Mouse (Mus musculus) heart, adult 9 months (tissue): ENCODE measurements around the gene Iars2.

Experiments used
- DNase-seq, 2 experiments: peaks; one replicate each; pipeline ENCODE4 v3.0.0; 2022; ENCODE audit warnings: low spot score in 2 of 2

Iars2 gene

DNA sequence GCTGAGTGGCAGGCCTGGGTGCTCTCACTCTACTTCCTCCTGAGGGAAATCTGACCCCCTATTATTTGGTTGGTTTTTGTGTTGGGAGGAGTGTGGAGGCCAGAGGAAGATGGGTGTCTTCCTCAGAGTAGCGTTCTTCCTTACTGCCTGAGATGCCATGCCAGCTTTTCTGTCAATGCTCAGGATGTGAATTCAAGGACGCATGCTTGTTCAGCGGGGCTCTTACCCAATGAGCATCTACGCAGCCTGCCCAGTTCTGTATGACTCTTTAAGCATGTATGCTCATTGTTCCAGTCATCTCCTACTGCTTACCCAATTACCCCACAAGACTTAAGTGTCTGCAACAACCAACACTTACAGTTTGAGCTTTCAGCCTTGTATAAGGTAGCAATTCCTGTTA lies 48.6 kb downstream of the Iars2 start:
- DNase-seq = no peak

DNA sequence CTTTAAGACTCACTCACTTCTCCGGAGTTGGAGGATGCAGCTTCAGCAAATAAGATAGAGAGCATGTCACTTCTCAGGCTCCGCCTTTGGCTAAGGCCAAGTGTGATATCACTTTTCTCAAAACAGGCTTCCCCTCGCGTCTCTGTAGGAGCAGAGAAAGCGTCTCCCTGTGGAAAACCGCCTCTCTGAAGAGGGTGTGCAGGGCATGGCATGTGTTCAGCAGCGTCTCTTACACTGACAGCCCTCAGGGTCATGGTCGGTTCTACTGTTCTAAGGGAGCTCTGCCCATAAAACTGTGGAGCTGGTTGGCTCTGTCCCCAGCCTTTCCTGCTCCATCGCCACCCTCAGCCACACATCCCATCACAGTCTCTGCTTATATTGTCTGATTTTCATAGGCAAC lies 49.9 kb downstream of the Iars2 start:
- no peak for DNase-seq

DNA sequence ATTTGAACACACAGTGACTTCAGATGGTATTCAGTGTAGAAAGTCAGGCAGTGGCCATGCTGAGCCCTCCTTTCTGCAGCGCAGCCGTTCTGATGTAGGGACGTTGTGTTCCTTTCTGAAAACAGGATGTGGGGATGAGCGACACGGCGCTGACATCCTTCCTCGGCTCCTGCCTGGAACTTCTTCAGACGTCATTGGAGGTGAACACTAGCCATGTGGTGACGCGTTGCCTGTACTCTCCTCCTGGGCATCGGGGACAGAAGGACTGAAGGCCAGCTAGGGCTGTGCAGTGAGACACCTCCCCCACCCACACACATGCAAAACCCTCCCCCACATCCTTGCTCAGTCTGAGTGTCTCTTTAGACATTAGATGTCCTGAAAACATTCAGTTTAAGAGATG lies 52.2 kb downstream of the Iars2 start:
- peak in 1 of 2 experiments; percentile 17 for DNase-seq

DNA sequence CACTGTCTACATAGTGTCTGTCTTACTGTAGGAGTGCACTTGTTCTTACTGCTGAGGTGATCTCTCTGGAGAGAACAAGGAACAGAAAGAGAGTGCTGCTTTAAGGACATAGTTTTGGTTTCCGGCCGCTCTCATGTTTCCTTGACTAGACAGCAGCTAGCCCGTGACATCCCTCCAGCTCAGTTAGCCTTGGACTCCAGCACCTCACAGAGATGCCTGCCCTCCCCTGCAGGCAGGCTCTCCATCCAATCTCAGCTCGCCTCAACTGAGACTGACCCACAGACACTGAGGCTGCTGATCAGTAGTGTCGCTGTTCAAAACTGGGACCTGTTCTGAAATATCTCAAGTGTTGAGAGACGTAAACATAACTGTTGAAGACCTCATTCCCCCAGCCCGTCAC lies 53.2 kb downstream of the Iars2 start:
- DNase-seq = no peak

DNA sequence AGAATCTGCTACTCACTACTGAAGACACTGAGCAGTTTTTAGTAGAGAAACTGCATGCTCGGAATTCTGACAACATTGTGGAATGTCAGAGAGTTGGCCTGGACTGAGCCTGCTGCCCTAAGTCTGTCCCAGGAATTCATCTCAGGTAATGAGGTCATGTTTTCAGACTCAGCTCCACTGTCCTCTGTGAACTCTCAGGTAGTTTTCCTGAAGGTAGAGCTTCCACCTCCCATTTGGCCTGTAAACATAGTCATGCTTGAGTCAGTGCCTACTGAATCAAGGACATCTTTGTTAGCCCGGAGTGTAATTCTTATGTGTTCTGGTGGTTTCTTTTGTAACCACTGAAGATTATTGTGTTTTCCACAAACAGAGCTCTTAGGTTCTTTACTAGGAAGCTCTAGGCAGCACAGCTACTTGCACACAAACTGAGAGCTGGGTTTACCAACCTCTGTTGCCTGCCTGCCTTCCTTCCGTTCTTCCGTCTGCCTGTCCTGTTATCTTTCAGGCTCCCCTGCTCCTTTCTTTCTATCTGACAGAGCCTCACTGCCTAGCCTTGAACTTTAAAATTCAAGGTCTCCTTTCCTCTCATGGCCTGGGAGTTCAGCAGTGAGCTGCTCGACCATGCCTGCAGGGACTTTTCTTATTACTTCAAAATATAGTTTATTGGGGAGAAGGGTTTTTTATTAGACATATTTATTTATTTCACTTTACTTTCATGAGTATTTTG lies 54.2 kb downstream of the Iars2 start:
- no peak for DNase-seq

DNA sequence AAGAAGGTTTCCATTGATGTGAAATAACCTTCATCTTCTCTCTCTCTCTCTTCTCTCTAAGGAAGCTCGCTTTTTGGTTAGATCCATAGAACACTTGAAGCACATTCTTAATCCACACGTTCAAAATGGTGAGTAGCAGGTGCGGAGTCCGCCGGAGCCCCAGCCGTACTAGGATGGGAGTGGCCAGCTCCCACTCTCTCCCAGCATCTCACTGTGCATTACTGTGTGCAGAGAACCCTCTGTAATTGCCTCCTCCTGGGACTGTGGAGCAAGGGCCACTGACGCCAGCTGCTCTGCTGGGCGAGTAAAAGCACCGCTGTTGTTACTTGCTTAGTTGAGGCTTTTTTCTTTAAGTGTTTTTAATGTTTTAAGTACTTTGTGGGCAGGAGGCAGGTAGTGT lies 57.8 kb downstream of the Iars2 start:
- DNase-seq = no peak

DNA sequence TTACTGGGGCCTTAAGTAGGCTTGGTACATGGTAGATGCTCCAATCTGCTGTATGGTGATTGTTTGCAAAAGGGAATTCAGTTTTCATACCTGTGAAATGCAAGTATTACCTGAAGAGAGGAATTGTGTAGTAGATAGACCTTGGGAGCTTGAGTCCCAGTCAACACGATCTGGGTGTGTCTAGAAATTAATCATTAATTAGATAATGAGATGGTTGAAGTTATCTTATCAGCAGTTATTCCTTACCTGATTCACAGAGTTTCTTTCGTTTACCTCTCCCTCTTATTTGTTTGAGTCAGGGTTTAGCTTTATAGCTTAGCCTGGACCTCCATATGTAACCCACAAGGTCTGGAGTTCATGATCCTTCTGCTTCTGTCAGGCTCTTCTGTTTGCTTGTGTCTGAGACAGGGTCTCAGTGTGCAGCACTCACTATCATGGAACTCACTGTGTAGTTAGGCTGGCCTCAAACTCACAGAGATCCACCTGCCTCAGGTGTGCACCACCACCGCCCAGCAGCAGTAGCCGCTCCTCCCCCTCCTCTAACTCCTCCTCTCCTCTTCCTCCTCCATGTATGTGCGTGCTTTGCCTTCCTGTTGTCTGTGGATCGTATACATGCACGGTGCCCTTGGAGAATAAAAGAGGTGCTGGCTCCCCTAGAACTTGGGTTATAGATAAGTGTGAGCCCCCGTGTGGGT lies 58.6 kb downstream of the Iars2 start:
- DNase-seq = no peak

DNA sequence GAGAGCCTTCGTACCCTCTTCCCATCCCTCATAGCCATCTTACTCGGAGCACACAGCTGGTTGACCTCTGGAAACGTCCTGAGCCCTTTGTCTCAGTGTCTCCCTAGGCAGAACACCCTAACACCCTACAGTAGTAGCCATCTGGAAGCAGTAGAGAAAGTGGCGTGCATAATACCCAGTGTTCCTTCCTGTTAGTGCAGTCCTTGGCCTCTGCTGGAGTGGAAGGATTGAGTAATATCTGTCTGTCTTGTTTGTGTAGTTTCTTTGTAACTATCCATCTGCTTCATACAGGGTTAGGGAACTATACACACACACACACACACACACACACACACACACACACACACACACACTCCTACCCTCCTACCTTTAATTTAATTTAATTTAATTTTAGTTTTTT lies 60.5 kb downstream of the Iars2 start:
- DNase-seq = no peak

DNA sequence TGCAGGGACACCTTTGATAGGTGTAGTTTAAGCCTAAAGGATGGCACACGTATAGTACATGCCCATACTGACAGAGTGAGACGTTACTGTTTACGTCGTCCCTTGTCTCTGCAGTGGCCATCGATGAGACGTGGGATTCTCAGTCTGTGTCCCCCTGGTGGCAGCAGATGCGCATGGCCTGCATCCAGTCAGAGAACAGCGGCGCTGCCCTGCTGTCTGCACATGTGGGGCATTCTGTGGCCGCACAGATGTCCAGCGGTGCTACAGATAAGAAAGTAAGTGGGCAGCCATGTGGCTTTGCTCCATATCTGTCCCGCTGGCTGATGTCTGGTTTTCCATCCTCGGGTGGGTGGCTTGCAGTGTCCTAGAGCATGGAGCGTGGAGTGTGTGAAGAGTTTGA lies 66.6 kb downstream of the Iars2 start:
- no peak for DNase-seq

DNA sequence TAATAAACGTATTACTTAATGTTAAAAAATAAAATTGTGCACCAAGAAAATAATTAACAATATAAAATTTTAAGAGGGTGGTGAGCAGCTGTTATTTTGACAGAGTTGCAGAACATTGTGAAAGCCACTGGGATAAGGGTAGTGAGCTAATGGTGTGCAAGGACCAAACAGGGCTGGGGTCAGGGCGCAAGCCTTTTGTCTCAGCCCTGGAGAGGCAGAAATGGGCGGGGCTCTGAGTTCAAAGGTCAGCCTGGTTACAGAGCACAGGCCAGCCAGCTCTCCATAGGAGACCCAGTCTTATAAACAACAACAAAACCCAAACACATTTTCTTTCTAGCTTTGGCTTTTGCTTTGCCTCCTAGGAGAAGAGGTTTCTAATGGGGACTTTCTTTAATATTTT lies 72.4 kb downstream of the Iars2 start:
- DNase-seq = no peak

DNA sequence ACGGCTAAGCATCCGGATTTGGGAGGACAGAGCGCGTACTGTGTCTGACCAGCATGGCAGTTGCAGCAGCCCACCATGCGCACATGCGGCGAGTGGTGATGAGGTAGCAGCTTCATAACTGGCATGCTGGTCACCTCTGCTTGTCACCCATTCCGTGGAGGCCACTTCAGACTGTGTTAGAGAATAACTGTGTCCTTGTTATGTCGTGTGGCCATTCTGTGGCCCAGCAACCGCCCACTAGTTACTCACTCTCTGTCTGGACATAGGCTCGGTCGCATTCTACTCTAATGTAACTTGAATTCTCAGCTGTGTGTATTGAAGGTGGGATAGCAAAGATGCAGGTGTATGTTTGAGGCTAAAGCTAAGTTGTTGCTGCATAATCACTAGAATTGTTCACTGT lies 73.9 kb downstream of the Iars2 start:
- DNase-seq = no peak

DNA sequence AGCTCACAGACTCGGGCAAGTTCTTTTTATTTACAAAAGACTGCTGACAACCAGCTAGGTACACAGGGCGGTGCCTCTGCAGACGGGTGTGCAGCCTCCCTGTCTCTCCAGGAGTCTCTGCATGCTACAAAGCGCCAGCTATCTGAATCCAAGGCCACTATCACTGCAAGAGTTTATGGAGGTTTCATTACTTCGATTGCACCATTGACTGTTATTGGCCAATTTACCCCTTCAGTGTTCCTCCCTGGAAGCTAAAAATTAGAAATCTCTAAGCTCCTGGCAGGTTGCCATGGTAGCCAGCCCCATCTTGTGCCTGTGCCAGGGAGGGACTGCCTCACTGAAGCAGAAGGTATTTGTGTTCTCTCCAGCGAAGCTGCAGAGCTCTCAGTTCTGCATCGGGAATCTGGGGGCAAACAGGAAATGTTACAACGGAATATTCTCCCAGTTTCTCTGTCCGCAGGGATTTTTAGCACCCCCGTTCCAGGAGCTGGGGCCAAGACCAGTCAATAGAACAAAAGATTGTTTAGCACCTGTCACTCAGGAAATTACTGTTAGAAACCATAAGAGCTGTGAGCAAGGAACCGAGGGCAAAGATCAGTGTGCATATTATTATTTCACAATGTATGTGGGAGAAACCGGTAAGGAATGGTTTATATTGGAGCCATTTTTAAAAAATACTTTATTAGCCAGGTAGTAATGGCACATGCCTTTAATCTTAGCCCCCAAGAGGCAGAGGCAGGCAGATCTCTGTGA lies 75.9 kb downstream of the Iars2 start:
- no peak for DNase-seq

DNA sequence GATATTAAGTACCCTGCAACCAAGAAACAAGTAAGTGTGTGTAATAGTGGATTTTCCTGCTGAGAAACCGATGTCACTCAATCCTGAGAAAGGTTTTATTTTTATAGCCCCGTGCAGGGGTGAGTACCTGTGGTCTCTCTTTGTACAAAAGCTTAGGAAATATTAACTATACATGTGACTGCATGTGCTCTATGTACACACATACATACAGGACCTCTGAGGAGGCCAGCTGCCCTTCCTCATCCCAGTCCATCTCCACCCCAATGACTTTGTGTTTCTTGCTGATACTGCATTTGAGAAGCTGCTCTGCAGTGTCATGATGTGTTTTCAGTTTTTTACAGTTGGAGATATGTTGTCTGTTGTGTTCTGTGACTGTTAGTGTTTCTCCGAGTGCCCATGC lies 76.8 kb downstream of the Iars2 start:
- DNase-seq = no peak

DNA sequence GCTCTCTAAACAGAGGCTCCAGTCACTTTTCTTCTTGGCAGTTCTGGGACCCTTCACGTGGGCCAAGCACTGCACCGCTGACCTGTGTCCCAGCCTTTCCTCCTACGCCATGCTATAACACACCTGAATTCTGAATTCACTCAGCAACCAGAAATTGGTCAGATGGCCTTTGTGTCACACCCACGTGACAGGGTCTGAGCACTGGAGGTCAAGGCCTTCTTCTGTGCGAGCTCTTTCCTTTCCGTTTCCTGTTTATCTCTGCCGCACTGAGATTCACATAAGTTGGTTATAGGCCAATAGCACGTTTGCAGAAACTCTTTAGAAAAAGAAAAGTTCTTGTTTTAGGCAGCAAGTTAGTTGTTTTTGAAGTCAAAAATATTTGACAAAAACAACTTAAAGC lies 80.5 kb downstream of the Iars2 start:
- DNase-seq = no peak

DNA sequence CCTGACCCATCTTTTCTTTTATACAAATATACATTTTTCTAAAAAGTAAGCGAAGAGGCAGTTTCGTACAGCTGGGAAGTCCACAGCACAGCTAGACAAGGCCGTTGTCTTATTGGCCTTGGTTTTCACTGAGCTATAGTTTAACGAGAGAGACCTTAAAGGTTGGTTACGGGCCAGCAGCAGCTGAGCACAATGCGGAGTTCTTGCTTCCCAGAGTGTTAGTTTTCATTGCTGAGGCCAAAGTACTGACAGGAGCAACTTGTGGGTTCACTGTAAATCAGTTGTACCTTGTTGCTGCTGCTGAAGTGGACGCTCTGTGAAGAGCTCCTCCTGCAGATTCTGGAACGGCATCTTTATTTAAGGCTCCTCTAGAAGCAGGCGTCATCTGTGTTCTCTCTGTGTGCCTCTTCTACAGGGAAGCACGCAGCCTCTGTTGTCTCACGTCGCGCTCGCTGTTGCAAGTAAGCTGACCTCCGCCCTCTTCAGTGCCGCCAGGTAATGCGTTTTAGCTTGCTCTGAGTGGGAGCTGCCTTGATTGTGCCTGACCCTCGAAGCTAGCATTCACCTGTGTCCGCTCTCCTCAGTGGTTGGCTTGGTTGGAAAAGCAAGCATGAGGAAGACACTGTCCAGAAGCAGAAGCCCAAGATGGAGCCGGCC lies 81.6 kb downstream of the Iars2 start:
- no peak for DNase-seq

DNA sequence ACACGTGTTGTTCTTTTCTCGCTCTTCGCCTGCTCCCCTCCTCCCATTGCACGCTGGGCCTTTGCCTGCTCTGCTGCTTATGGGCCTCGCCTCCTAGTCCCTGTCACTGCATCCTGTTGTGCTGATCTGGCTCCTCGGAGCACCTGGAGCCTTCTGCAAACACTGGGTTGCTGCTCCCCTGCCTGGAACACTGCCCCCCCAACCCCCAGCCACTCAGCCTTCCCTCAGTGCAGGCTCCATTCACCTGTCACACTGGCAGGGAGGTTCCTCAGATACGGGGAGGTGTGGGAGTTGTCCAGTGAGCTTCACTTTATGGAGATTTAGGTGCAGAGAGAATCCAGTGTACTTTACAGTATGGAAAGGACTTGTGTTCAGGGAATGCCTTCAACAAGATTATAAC lies 83.7 kb downstream of the Iars2 start:
- DNase-seq = no peak

DNA sequence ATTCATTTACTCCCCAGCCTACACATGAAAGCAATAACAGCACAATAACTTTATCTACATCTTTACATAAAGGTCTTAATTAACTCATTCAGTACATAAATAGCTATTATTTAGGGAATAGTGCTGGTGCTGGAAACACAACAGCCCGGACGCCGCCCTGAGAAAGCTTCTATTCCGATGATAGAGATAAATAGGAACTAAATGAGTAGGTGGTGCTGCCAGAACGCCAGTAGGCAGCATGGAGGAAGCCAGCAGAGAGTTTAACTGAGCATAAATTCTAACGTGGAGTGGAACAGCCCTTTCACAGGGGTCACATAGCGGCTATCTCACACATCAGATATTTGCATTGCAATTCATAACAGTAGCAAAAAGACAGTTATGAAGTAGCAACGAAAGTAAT lies 86.2 kb downstream of the Iars2 start:
- no peak for DNase-seq

DNA sequence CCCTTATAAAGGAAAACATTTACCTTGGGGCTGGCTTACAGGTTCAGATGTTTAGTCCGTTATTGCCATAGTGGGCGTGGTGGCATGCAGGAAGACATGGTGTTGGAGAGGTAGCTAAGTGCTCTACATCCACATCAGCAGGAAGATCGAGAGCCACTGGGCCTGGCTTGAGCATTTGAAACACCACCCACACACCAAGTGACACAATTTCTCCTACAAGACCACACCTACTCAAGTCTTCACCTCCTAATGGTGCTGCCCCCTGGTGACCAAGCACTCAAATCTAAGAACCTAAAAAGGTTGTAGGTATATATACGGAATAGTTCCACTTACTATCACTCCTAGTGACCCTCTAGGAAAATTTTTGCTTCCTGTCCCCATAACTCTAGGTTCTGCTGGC lies 92.7 kb downstream of the Iars2 start:
- DNase-seq = no peak

DNA sequence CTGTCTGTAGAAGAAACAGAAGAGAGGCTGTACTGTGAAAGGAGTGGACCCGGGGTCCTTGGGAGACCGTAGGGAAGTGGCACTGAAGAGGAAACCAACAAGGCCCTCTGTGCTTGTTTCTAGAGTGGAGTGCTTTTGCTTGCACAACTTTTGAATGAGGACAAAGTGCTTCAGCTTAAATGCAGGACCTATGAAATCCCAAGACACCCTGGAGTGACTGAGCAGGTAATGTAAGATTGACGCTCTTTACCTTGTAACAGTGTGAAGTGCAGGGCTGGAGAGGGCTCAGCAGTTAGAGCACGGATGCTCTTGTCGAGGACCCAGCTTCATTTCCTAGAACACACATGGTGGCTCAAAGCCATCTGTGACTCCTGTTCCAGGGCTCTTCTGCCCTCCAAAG lies 93.4 kb downstream of the Iars2 start:
- DNase-seq = no peak
